Mouse (Mus musculus) neural tube, embryonic 13.5 days (tissue): Measurements from ENCODE around the gene Gys2. TPM values are rescaled to one million over a fixed set of nuclear protein-coding genes. Genes with fewer than 3 reads are reported as not detected.
A peak's percentile ranks its signal among the peaks of the same experiment; 100 is the strongest.

ENCODE experiments used
- ATAC-seq: fragments of 200-750 bp; cut with Nextera tagmentation; 2 replicates; pipeline ENCODE4 v1.8.0; 2017; ENCODE audit warnings: low read depth, mild to moderate bottlenecking, moderate TSS enrichment, moderate library complexity
- H3K27ac ChIP-seq: fragments of 300-500 bp; sonication (generic); replicated peaks from 2 replicates; pipeline ENCODE4 v1.5.1; 2015; ENCODE audit warnings: moderate library complexity, mild to moderate bottlenecking, inconsistent platforms
- H3K27me3 ChIP-seq: fragments of 300-500 bp; sonication (generic); 2 replicates; pipeline ENCODE4 v1.6.1; 2015; ENCODE audit warnings: mild to moderate bottlenecking, inconsistent platforms
- H3K36me3 ChIP-seq: fragments of 300-500 bp; sonication (generic); 2 replicates; pipeline ENCODE4 v1.6.1; 2015; ENCODE audit warnings: mild to moderate bottlenecking, inconsistent platforms
- H3K4me1 ChIP-seq: fragments of 300-500 bp; sonication (generic); replicated peaks from 2 replicates; pipeline ENCODE4 v1.6.1; 2015; ENCODE audit warnings: inconsistent platforms
- H3K4me2 ChIP-seq: fragments of 300-500 bp; sonication (generic); 2 replicates; pipeline ENCODE4 v1.6.1; 2015; ENCODE audit warnings: inconsistent platforms, mild to moderate bottlenecking, moderate library complexity
- H3K4me3 ChIP-seq: fragments of 300-500 bp; sonication (generic); 2 replicates; pipeline ENCODE4 v1.5.1; 2015; ENCODE audit warnings: mild to moderate bottlenecking, inconsistent platforms
- H3K9ac ChIP-seq: fragments of 300-500 bp; sonication (generic); 2 replicates; pipeline ENCODE4 v1.6.1; 2015; ENCODE audit warnings: moderate library complexity, mild to moderate bottlenecking, inconsistent platforms
- H3K9me3 ChIP-seq: fragments of 300-500 bp; sonication (generic); 2 replicates; pipeline ENCODE4 v1.6.1; 2016; ENCODE audit warnings: inconsistent platforms
- WGBS: fragments of 180-500 bp; shearing (Covaris S2); methylation state at CpG from one replicate; pipeline ENCODE4 v1.1.7; 2015; 5-methylcytosine and 5-hydroxymethylcytosine counted together
- polyA plus RNA-seq: library from polyadenylated mRNA; unstranded; fragments of >200 nt; fragmentation: Nextera tagmentation; extraction: Ambion mirVana; gene quantifications from 2 replicates; pipeline ENCODE4 v1.2.1, GENCODE M21; 2015

The Gys2 gene
- polyA plus RNA-seq, 1 experiment from 2014 or later: not detected

DNA sequence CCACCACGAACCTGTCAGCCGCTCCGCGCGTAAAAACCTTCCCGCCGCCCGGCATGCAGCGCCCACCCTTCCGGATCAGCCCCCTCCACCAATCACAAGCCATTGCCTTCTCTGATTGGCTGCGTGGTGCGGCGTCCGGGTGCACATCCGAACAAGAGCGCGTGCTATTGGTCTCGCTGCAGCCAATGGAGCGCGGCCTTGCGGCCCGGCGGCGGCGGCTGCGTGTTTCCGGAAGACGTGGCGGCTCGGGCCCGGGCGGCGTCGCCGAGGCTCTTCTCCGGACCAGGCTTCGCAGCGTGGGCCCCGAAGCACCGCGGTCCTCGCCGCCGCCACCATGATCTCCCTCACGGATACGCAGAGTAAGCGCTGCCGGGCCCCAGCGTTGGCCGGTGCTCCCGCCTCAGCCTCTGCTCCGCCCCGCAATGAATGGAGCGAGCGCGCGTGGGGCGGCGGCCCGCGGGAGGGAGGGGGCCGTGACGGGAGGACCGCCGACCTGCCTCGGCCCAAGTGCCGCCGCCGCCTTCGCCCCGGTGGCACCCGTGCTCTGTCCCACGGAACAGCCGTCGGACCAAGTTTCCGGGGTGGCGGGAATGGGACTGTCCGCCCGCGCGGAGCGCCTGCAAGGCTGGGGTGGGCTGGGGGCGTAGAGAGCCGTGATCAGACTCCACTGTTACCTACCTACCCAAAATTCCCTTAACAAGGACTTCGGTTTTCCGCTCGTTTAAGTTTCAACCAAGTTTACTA lies 85.7 kb downstream of the Gys2 start, which contains the start of the genes Recql and Golt1b:
Gene Recql, minus strand, starts transcription at position 77 of the 744 bp plus-strand sequence.
Gene Golt1b, plus strand, starts transcription at position 211 of the 744 bp plus-strand sequence.
- H3K36me3 ChIP-seq: no peaks in the 10 kb centered on the region
- peak within 1 kb of the TSS; percentile 99 for H3K4me3 ChIP-seq
- no peaks in the 10 kb centered on the region for H3K27me3 ChIP-seq
- H3K4me1 ChIP-seq: peaks cover 24% of the 10 kb centered on the region
- WGBS: under 1% methylated on average over 71 of the region's 87 CpGs
- peak within 1 kb of the TSS; percentile 92 for H3K9ac ChIP-seq
- ATAC-seq: peak; percentile 100
- peak within 1 kb of the TSS; percentile 81 for H3K4me2 ChIP-seq
- H3K27ac ChIP-seq: no peak within 1 kb of the TSS; the same call in 1 of the 2 replicates
- no peaks in the 10 kb centered on the region for H3K9me3 ChIP-seq

GRCm38 (mm10) chr6:142386285-142387010 lies 86.5 kb downstream of the Gys2 start:
- no peak overlapping the region for H3K27ac ChIP-seq
- peaks cover 24% of the 10 kb centered on the region for H3K4me1 ChIP-seq
- H3K9me3 ChIP-seq: no peaks in the 10 kb centered on the region
- H3K4me3 ChIP-seq: peak overlapping the region; percentile 99
- H3K9ac ChIP-seq: peak overlapping the region; percentile 92
- H3K36me3 ChIP-seq: no peaks in the 10 kb centered on the region
- H3K27me3 ChIP-seq: no peaks in the 10 kb centered on the region
- 6% methylated on average over 31 of the region's 31 CpGs for WGBS
- ATAC-seq: peak; percentile 86
- H3K4me2 ChIP-seq: peak overlapping the region; percentile 79

DNA sequence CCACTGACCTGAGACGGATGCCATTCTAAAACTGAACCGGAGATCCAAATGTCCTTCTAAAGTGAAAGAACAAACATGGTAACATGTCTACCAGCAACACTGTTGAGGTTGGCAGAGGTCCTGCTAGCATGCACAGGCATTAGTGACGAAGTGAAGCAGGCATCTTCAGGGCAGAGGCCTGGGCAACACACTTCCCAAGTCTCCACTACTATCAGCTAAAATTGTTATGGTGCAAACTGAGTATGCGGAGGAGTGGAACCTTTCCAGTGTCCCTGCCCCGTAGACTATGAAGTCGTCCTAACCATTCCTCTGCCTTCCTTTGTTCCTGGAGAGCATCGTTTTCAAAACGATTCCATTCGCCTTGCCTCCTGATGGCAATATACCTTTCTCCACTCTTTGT lies 88.4 kb downstream of the Gys2 start:
- no peak overlapping the region for H3K4me3 ChIP-seq
- no peaks in the 10 kb centered on the region for H3K27me3 ChIP-seq
- ATAC-seq: no peak
- no peaks in the 10 kb centered on the region for H3K9me3 ChIP-seq
- H3K36me3 ChIP-seq: no peaks in the 10 kb centered on the region
- peaks cover 24% of the 10 kb centered on the region for H3K4me1 ChIP-seq
- H3K4me2 ChIP-seq: no peak overlapping the region
- no peak overlapping the region for H3K27ac ChIP-seq
- no peak overlapping the region for H3K9ac ChIP-seq
- 94% methylated on average over 9 of the region's 9 CpGs for WGBS

- Histone ChIP-seq H3K36me3 (peaks cover 3% of the 10 kb centered on the region; the same call in 1 of the 2 replicates), H3K27me3 (no peaks in the 10 kb centered on the region), H3K4me2 (no peak overlapping the region), H3K9me3 (no peaks in the 10 kb centered on the region), H3K27ac (no peak overlapping the region), H3K4me1 (peaks cover 6% of the 10 kb centered on the region), H3K9ac (no peak overlapping the region), H3K4me3 (no peak overlapping the region)
- ATAC-seq: no peak
- WGBS: 94% methylated on average over 7 of the region's 7 CpGs
Measured at GRCm38 (mm10) chr6:142381615-142382014, 91.3 kb downstream of the Gys2 start.

GRCm38 (mm10) chr6:142379961-142380360 lies 92.9 kb downstream of the Gys2 start:
- no peak overlapping the region for H3K9ac ChIP-seq
- H3K4me2 ChIP-seq: no peak overlapping the region
- 94% methylated on average over 6 of the region's 6 CpGs for WGBS
- ATAC-seq: no peak
- H3K27me3 ChIP-seq: no peaks in the 10 kb centered on the region
- no peak overlapping the region for H3K27ac ChIP-seq
- H3K4me1 ChIP-seq: no peaks in the 10 kb centered on the region
- no peak overlapping the region for H3K4me3 ChIP-seq
- peaks cover 19% of the 10 kb centered on the region for H3K36me3 ChIP-seq
- no peaks in the 10 kb centered on the region for H3K9me3 ChIP-seq

DNA sequence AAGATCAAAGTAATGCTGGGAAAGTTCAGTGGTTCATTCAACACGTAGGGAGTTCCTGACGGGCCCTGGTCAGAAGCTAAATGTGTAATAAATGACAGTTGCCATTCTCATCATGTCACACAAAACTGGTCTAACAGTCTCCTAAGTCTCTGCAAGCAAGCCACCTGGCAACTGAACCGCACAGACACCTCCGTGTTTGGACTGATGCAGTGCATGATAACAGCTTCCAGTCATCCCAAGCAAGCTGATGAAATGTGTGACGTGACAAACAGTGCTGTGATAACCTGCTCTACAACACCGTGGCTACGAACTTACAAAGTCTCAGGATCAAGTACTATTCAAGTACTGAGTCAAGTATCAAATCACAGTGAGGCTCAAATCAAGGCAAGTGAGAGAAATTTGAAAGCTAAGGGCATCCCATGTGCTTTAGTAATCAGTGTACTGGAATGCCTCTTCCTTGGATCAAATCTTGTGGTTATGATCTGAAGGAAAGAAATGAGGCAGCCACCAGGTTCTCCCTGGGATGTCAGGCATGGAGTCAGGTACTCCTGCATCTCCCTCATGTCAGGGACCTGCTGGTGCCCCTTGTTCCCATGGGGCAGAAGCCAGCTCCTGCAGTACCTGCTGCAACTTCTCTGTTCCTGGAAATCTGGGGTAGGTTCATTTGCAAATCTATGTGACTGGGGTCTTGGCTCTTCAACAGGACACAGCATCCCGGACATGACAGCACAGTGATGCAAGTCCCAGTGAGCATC lies 94.2 kb downstream of the Gys2 start:
- no peak for ATAC-seq

GRCm38 (mm10) chr6:142377081-142377480 lies 95.8 kb downstream of the Gys2 start:
- no peaks in the 10 kb centered on the region for H3K27me3 ChIP-seq
- no peak overlapping the region for H3K4me3 ChIP-seq
- WGBS: 64% methylated on average over 1 of the region's 1 CpGs
- no peak overlapping the region for H3K27ac ChIP-seq
- no peak overlapping the region for H3K4me2 ChIP-seq
- H3K9ac ChIP-seq: no peak overlapping the region
- no peaks in the 10 kb centered on the region for H3K4me1 ChIP-seq
- no peak for ATAC-seq
- H3K36me3 ChIP-seq: peaks cover 38% of the 10 kb centered on the region
- H3K9me3 ChIP-seq: no peaks in the 10 kb centered on the region

More for the DNA sequence above, 94.2 kb downstream of the Gys2 start:
- H3K9me3 ChIP-seq: no peaks in the 10 kb centered on the region
- H3K27ac ChIP-seq: no peak overlapping the region
- no peaks in the 10 kb centered on the region for H3K27me3 ChIP-seq
- peaks cover 30% of the 10 kb centered on the region for H3K36me3 ChIP-seq
- H3K4me1 ChIP-seq: no peaks in the 10 kb centered on the region
- no peak overlapping the region for H3K9ac ChIP-seq
- H3K4me3 ChIP-seq: no peak overlapping the region
- 94% methylated on average over 8 of the region's 8 CpGs for WGBS
- H3K4me2 ChIP-seq: no peak overlapping the region

Other genes starting within 250 kb of the Gys2 start
- not detected in 2 replicates for gene Iapp, start 174.7 kb downstream of the Gys2 start, polyA plus RNA-seq
- not detected in 2 replicates for gene Slco1a5, start 150.1 kb downstream of the Gys2 start, polyA plus RNA-seq
- gene Pyroxd1, start 127.5 kb downstream of the Gys2 start, polyA plus RNA-seq: 21.5 and 23.2 TPM in 2 replicates
- gene Recql, start 86.0 kb downstream of the Gys2 start, polyA plus RNA-seq: 27.1 and 29.7 TPM in 2 replicates
- gene Golt1b, start 85.9 kb downstream of the Gys2 start, polyA plus RNA-seq: 84.1 and 87.5 TPM in 2 replicates
- 0.72 and 0.78 TPM in 2 replicates for gene Spx, start 59.7 kb downstream of the Gys2 start, polyA plus RNA-seq
- 522 and 568 TPM in 2 replicates for gene Ldhb, start 34.8 kb upstream of the Gys2 start, polyA plus RNA-seq
- 9.9 and 11.0 TPM in 2 replicates for gene Kcnj8, start 98.5 kb upstream of the Gys2 start, polyA plus RNA-seq
- gene Abcc9, start 229.2 kb upstream of the Gys2 start, polyA plus RNA-seq: 3.4 and 3.5 TPM in 2 replicates